Mouse (Mus musculus) stomach, postnatal 0 days (tissue): ENCODE measurements around the gene Ninj2. TPM values are rescaled to one million over a fixed set of nuclear protein-coding genes. Genes with fewer than 3 reads are reported as not detected.

Experiments
- ATAC-seq: fragments of 200-750 bp; cut with Nextera tagmentation; 2 replicates; pipeline ENCODE4 v1.8.0; 2017; ENCODE audit not compliant: low FRiP score, low TSS enrichment
- DNase-seq: peaks from one replicate; pipeline ENCODE4 v3.0.0-alpha.2; 2016; ENCODE audit warnings: low spot score
- H3K27ac ChIP-seq: fragments of 300-500 bp; sonication (generic); replicated peaks from 2 replicates; pipeline ENCODE4 v1.5.1; 2014; ENCODE audit warnings: mild to moderate bottlenecking, control low read depth
- H3K27me3 ChIP-seq: fragments of 300-500 bp; sonication (generic); 2 replicates; pipeline ENCODE4 v1.6.1; 2014; ENCODE audit warnings: low read length; ENCODE audit not compliant: control insufficient read depth, insufficient read depth
- H3K36me3 ChIP-seq: fragments of 300-500 bp; sonication (generic); 2 replicates; pipeline ENCODE4 v1.6.1; 2014; ENCODE audit warnings: low read length, mixed read lengths; ENCODE audit not compliant: control insufficient read depth, insufficient read depth
- H3K4me1 ChIP-seq: fragments of 300-500 bp; sonication (generic); replicated peaks from 2 replicates; pipeline ENCODE4 v1.6.1; 2014; ENCODE audit warnings: antibody characterized with exemption; ENCODE audit not compliant: control insufficient read depth, insufficient read depth
- H3K4me2 ChIP-seq: fragments of 300-500 bp; sonication (generic); replicated peaks from 2 replicates; pipeline ENCODE4 v1.6.1; 2014; ENCODE audit warnings: low read depth, mild to moderate bottlenecking, control low read depth, moderate library complexity
- H3K4me3 ChIP-seq: fragments of 300-500 bp; sonication (generic); 2 replicates; pipeline ENCODE4 v1.5.1; 2014; ENCODE audit warnings: low read depth, low read length, control low read depth
- H3K9ac ChIP-seq: fragments of 300-500 bp; sonication (generic); 2 replicates; pipeline ENCODE4 v1.6.1; 2014; ENCODE audit warnings: mild to moderate bottlenecking, low read length, control low read depth, mixed read lengths
- H3K9me3 ChIP-seq: fragments of 300-500 bp; sonication (generic); 2 replicates; pipeline ENCODE4 v1.6.1; 2016; ENCODE audit warnings: low read length; ENCODE audit not compliant: control insufficient read depth
- CTCF ChIP-seq: IDR thresholded peaks from 2 replicates; pipeline ENCODE4 v1.5.1; 2016; ENCODE audit warnings: antibody characterized with exemption, low read depth, mild to moderate bottlenecking, moderate library complexity
- EP300 ChIP-seq: optimal IDR thresholded peaks from 2 replicates; pipeline ENCODE3; 2016; ENCODE audit warnings: antibody characterized with exemption
- WGBS: fragments of 180-500 bp; shearing (Covaris S2); extraction: QIAGEN DNeasy Blood & Tissue Kit; methylation state at CpG from one replicate; pipeline ENCODE4 v1.1.7; 2014; 5-methylcytosine and 5-hydroxymethylcytosine counted together
- polyA plus RNA-seq: library from polyadenylated mRNA; unstranded; fragments of >200 nt; fragmentation: Nextera tagmentation; extraction: Ambion mirVana; gene quantifications from 2 replicates; pipeline ENCODE4 v1.2.1, GENCODE M21; 2015

The Ninj2 gene
- not detected in 2 replicates for polyA plus RNA-seq

DNA sequence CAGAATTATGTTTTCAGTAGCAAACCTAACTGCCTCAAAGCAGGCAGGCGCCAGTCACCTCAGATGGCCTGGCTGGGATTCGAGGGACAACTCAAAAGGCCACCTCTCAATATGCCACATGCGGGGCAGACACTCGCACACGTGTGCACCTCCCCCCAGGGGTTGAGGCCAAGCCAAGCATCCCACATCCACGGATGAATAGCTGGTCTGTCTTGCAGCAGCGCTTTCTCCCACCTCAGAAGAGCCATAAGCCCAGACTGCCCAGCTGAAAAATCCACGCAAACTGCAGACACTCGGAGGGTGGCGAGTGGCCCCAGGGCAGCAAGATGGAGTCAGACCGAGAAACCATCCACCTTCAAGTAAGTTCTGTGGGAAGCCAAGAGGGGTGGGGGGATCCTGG, at the start of gene Ninj2:
Gene Ninj2, plus strand, starts transcription at position 251 of the 400 bp plus-strand sequence.
- no peaks in the 10 kb centered on the region for H3K27me3 ChIP-seq
- H3K9ac ChIP-seq = no peak within 1 kb of the TSS
- H3K4me1 ChIP-seq = no peaks in the 10 kb centered on the region
- ATAC-seq (no peak), DNase-seq (no peak)
- no peak within 1 kb of the TSS for H3K27ac ChIP-seq
- no peak within 1 kb of the TSS for H3K4me2 ChIP-seq
- no peak for TF ChIP-seq CTCF
- TF ChIP-seq EP300 = no peak
- no peak within 1 kb of the TSS for H3K4me3 ChIP-seq
- 78% methylated on average over 11 of the region's 11 CpGs for WGBS
- H3K36me3 ChIP-seq = no peaks in the 10 kb centered on the region
- H3K9me3 ChIP-seq = no peaks in the 10 kb centered on the region

- Histone ChIP-seq H3K9me3 (no peaks in the 10 kb centered on the region), H3K36me3 (no peaks in the 10 kb centered on the region), H3K4me1 (no peaks in the 10 kb centered on the region), H3K4me2 (no peak overlapping the region), H3K9ac (no peak overlapping the region), H3K27ac (no peak overlapping the region), H3K4me3 (no peak overlapping the region), H3K27me3 (no peaks in the 10 kb centered on the region)
- no peak for TF ChIP-seq EP300
- no peak for TF ChIP-seq CTCF
- WGBS = 50% methylated on average over 4 of the region's 4 CpGs
- DNase-seq (no peak), ATAC-seq (no peak)
Measured at GRCm38 (mm10) chr6:120045406-120045805, 47.7 kb upstream of the Ninj2 start.

- ATAC-seq = no peak
- Histone ChIP-seq H3K4me2 (no peak overlapping the region), H3K36me3 (no peaks in the 10 kb centered on the region), H3K9ac (no peak overlapping the region), H3K4me3 (no peak overlapping the region), H3K27ac (no peak overlapping the region), H3K4me1 (no peaks in the 10 kb centered on the region), H3K27me3 (no peaks in the 10 kb centered on the region), H3K9me3 (no peaks in the 10 kb centered on the region)
- no peak for DNase-seq
- TF ChIP-seq EP300 (no peak), CTCF (no peak)
- 67% methylated on average over 7 of the region's 7 CpGs for WGBS
Measured at GRCm38 (mm10) chr6:120047705-120048292, 45.4 kb upstream of the Ninj2 start.

- ATAC-seq (no peak), DNase-seq (no peak)
- H3K27me3 ChIP-seq = no peaks in the 10 kb centered on the region
- no peaks in the 10 kb centered on the region for H3K9me3 ChIP-seq
- H3K27ac ChIP-seq = no peak overlapping the region
- 76% methylated on average over 6 of the region's 6 CpGs for WGBS
- no peak overlapping the region for H3K4me3 ChIP-seq
- H3K9ac ChIP-seq = no peak overlapping the region
- no peaks in the 10 kb centered on the region for H3K36me3 ChIP-seq
- TF ChIP-seq EP300 = no peak
- TF ChIP-seq CTCF = no peak
- H3K4me2 ChIP-seq = no peak overlapping the region
- no peaks in the 10 kb centered on the region for H3K4me1 ChIP-seq
Measured at GRCm38 (mm10) chr6:120054412-120054811, 38.7 kb upstream of the Ninj2 start.

- WGBS = 60% methylated on average over 2 of the region's 2 CpGs
- no peak for ATAC-seq
Measured at GRCm38 (mm10) chr6:120055666-120056540, 37.2 kb upstream of the Ninj2 start.

DNA sequence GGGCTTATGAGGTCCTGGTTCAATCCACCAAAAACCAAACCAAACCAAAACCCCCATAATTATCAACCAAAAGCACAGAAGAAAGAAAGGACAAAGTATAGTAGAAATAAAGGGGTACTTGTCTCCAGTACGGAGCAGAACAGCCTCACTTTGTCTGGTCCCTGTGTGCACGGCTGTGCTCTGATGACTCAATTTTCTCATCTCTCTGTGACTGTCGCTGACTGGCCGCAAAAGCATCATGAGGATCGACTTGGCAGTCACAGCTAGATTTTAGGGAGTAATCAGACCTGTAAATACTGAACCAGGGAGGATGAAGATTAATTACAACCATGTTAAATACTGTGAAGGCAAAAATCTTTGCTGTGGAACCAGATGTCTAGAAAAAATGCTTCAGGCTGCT, 30.2 kb upstream of the Ninj2 start:
- ATAC-seq = no peak
- 82% methylated on average over 5 of the region's 5 CpGs for WGBS
- H3K4me3 ChIP-seq = no peak overlapping the region
- no peak overlapping the region for H3K9ac ChIP-seq
- H3K4me2 ChIP-seq = no peak overlapping the region
- no peaks in the 10 kb centered on the region for H3K27me3 ChIP-seq
- no peak overlapping the region for H3K27ac ChIP-seq
- no peaks in the 10 kb centered on the region for H3K9me3 ChIP-seq
- DNase-seq = no peak
- no peaks in the 10 kb centered on the region for H3K36me3 ChIP-seq
- no peaks in the 10 kb centered on the region for H3K4me1 ChIP-seq
- TF ChIP-seq CTCF = no peak
- TF ChIP-seq EP300 = no peak

More at GRCm38 (mm10) chr6:120055666-120056540, 37.2 kb upstream of the Ninj2 start:
- Histone ChIP-seq H3K4me1 (no peaks in the 10 kb centered on the region), H3K4me2 (no peak overlapping the region), H3K27ac (no peak overlapping the region), H3K27me3 (no peaks in the 10 kb centered on the region), H3K9me3 (no peaks in the 10 kb centered on the region), H3K4me3 (no peak overlapping the region), H3K36me3 (no peaks in the 10 kb centered on the region), H3K9ac (no peak overlapping the region)
- DNase-seq = no peak
- TF ChIP-seq CTCF (no peak), EP300 (no peak)
